Mouse (Mus musculus) heart, adult 2 months (tissue): ENCODE data around the gene Gm17455.

Experiments used
- CTCF ChIP-seq: fragments of 200-600 bp; IDR thresholded peaks from 2 replicates; pipeline ENCODE4 v1.8.1; 2022; ENCODE audit warnings: antibody characterized with exemption, mild to moderate bottlenecking, moderate library complexity
- EP300 ChIP-seq: fragments of 200-500 bp; IDR thresholded peaks from 2 replicates; pipeline ENCODE4 v1.6.1; 2011; ENCODE audit warnings: low read depth, low read length, control low read depth; ENCODE audit not compliant: insufficient read depth
- POLR2A ChIP-seq: fragments of 200-500 bp; IDR thresholded peaks from 2 replicates; pipeline ENCODE4 v1.6.1; 2011; ENCODE audit warnings: mild to moderate bottlenecking, low read depth, low read length, control low read depth; ENCODE audit not compliant: insufficient read depth

DNA sequence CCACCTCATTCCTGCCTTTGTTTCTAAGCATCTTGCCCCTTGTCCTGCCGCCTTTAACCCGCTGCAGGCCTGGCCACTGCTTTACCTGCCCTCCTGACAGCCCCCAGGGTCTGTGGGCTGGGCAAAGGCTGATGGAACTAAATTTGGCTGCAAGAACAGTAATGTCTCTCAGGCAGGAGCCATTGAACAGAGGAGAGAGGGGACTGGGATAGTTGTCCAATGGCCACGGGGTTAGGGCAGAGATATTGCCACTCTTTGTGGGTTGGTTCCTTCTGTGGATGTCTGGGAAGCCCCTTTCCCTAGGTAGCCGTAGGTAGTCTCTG lies 45.6 kb upstream of the Gm17455 start:
- no peak for TF ChIP-seq POLR2A
- no peak for TF ChIP-seq EP300
- TF ChIP-seq CTCF: no peak
